Mouse (Mus musculus): ENCODE data around the gene Gm10521. TPM values are rescaled to one million over a fixed set of nuclear protein-coding genes. Genes with fewer than 3 reads are reported as not detected.
A peak's percentile ranks its signal among the peaks of the same experiment; 100 is the strongest.

The Gm10521 gene
- polyA plus RNA-seq, 1 experiment from 2014 or later: 0.07 TPM

GRCm38 (mm10) chr1:171915638-171916458, 20.4 kb downstream of the Gm10521 start:
- H3K4me1 ChIP-seq (ENCODE audit: insufficient read depth): no peaks in the 10 kb centered on the region
- 74% methylated on average over 13 of the region's 13 CpGs for WGBS (ENCODE audit: insufficient replicate concordance)
- no peaks in the 10 kb centered on the region for H3K9me3 ChIP-seq (ENCODE audit: low read length)
- DNase-seq (no peak), ATAC-seq (no peak)
- H3K4me2 ChIP-seq (ENCODE audit: low read depth, low read length): no peak overlapping the region
- H3K27ac ChIP-seq (ENCODE audit: low read depth): no peak overlapping the region
- TF ChIP-seq CTCF (IDR thresholded peaks at IDR 0.05; ENCODE audit: low read depth) (no peak), EP300 (IDR thresholded peaks at IDR 0.05; ENCODE audit: low read depth) (no peak)
- H3K27me3 ChIP-seq (ENCODE audit: insufficient read depth, low read length): no peaks in the 10 kb centered on the region
- no peak overlapping the region for H3K4me3 ChIP-seq (ENCODE audit: low read depth, low read length)
- no peaks in the 10 kb centered on the region for H3K36me3 ChIP-seq (replicated peaks; ENCODE audit: insufficient read depth, low read length)
- H3K9ac ChIP-seq (replicated peaks): no peak overlapping the region

- H3K27ac ChIP-seq (ENCODE audit: low read depth): peak within 1 kb of the TSS; percentile 62
- no peaks in the 10 kb centered on the region for H3K4me1 ChIP-seq (ENCODE audit: insufficient read depth)
- no peaks in the 10 kb centered on the region for H3K36me3 ChIP-seq (replicated peaks; ENCODE audit: insufficient read depth, low read length)
- H3K9me3 ChIP-seq (ENCODE audit: low read length): no peaks in the 10 kb centered on the region
- WGBS (ENCODE audit: insufficient replicate concordance): 41% methylated on average over 14 of the region's 14 CpGs
- H3K4me2 ChIP-seq (ENCODE audit: low read depth, low read length): peak within 1 kb of the TSS; percentile 34; the same call in 1 of the 2 replicates
- TF ChIP-seq EP300 (IDR thresholded peaks at IDR 0.05; ENCODE audit: low read depth) (no peak), CTCF (IDR thresholded peaks at IDR 0.05; ENCODE audit: low read depth) (no peak)
- peak within 1 kb of the TSS; percentile 18 for H3K4me3 ChIP-seq (ENCODE audit: low read depth, low read length)
- DNase-seq (peak; percentile 20), ATAC-seq (no peak; the same call in 1 of the 2 replicates)
- no peaks in the 10 kb centered on the region for H3K27me3 ChIP-seq (ENCODE audit: insufficient read depth, low read length)
- H3K9ac ChIP-seq (replicated peaks): peak within 1 kb of the TSS; percentile 51
Observed at GRCm38 (mm10) chr1:171917305-171918039, 22.0 kb downstream of the Gm10521 start, which contains the start of gene Slamf6. TSS of gene Slamf6 (plus strand) at chr1:171917515.

- H3K9ac ChIP-seq (replicated peaks): peak overlapping the region; percentile 51
- H3K27ac ChIP-seq (ENCODE audit: low read depth): peak overlapping the region; percentile 62
- DNase-seq: no peak
- no peaks in the 10 kb centered on the region for H3K9me3 ChIP-seq (ENCODE audit: low read length)
- no peaks in the 10 kb centered on the region for H3K4me1 ChIP-seq (ENCODE audit: insufficient read depth)
- peak overlapping the region; percentile 18 for H3K4me3 ChIP-seq (ENCODE audit: low read depth, low read length)
- H3K27me3 ChIP-seq (ENCODE audit: insufficient read depth, low read length): no peaks in the 10 kb centered on the region
- 51% methylated on average over 12 of the region's 12 CpGs for WGBS (ENCODE audit: insufficient replicate concordance)
- peak overlapping the region; percentile 34; the same call in 1 of the 2 replicates for H3K4me2 ChIP-seq (ENCODE audit: low read depth, low read length)
- no peaks in the 10 kb centered on the region for H3K36me3 ChIP-seq (replicated peaks; ENCODE audit: insufficient read depth, low read length)
- TF ChIP-seq EP300 (IDR thresholded peaks at IDR 0.05; ENCODE audit: low read depth) (no peak), CTCF (IDR thresholded peaks at IDR 0.05; ENCODE audit: low read depth) (no peak)
- no peak for ATAC-seq
Observed at GRCm38 (mm10) chr1:171918136-171918920, 22.9 kb downstream of the Gm10521 start.

- DNase-seq (peak; percentile 38), ATAC-seq (peak; percentile 60)
- Histone ChIP-seq H3K9ac (replicated peaks) (peak overlapping the region; percentile 13), H3K4me2 (ENCODE audit: low read depth, low read length) (0 out of 2 replicates have a peak overlapping the region, but pooled peaks have one; percentile 13), H3K36me3 (replicated peaks; ENCODE audit: insufficient read depth, low read length) (no peaks in the 10 kb centered on the region), H3K4me1 (ENCODE audit: insufficient read depth) (no peaks in the 10 kb centered on the region), H3K27ac (ENCODE audit: low read depth) (peak overlapping the region; percentile 51), H3K4me3 (ENCODE audit: low read depth, low read length) (0 out of 2 replicates have a peak overlapping the region, but pooled peaks have one; percentile 18), H3K9me3 (ENCODE audit: low read length) (no peaks in the 10 kb centered on the region), H3K27me3 (ENCODE audit: insufficient read depth, low read length) (no peaks in the 10 kb centered on the region)
- 77% methylated on average over 5 of the region's 5 CpGs for WGBS (ENCODE audit: insufficient replicate concordance)
- TF ChIP-seq CTCF (IDR thresholded peaks at IDR 0.05; ENCODE audit: low read depth): no peak
- peak; percentile 20; the same call in 1 of the 2 replicates for TF ChIP-seq EP300 (IDR thresholded peaks at IDR 0.05; ENCODE audit: low read depth)
Observed at GRCm38 (mm10) chr1:171919193-171919592, 23.7 kb downstream of the Gm10521 start.

GRCm38 (mm10) chr1:171919901-171920510, 24.5 kb downstream of the Gm10521 start:
- ATAC-seq: no peak
- 70% methylated on average over 6 of the region's 6 CpGs for WGBS (ENCODE audit: insufficient replicate concordance)
- H3K27ac ChIP-seq (ENCODE audit: low read depth): peak overlapping the region; percentile 51

More at GRCm38 (mm10) chr1:171919901-171920510, 24.5 kb downstream of the Gm10521 start:
- Histone ChIP-seq H3K4me3 (ENCODE audit: low read depth, low read length) (no peak overlapping the region), H3K9me3 (ENCODE audit: low read length) (no peaks in the 10 kb centered on the region), H3K27me3 (ENCODE audit: insufficient read depth, low read length) (no peaks in the 10 kb centered on the region), H3K36me3 (replicated peaks; ENCODE audit: insufficient read depth, low read length) (no peaks in the 10 kb centered on the region), H3K9ac (replicated peaks) (no peak overlapping the region), H3K4me2 (ENCODE audit: low read depth, low read length) (0 out of 2 replicates have a peak overlapping the region, but pooled peaks have one; percentile 13), H3K4me1 (ENCODE audit: insufficient read depth) (no peaks in the 10 kb centered on the region)
- DNase-seq: no peak
- TF ChIP-seq CTCF (IDR thresholded peaks at IDR 0.05; ENCODE audit: low read depth): no peak
- no peak for TF ChIP-seq EP300 (IDR thresholded peaks at IDR 0.05; ENCODE audit: low read depth)

Measured in liver, postnatal 0 days (tissue).